Mouse (Mus musculus): Measurements from ENCODE around the gene B3galnt1.
"Not testable (repeated sequence)": the region's sequence is repeated elsewhere in the genome, so short reads cannot be mapped to it uniquely, and the experiment has no call there.

Gene B3galnt1

DNA sequence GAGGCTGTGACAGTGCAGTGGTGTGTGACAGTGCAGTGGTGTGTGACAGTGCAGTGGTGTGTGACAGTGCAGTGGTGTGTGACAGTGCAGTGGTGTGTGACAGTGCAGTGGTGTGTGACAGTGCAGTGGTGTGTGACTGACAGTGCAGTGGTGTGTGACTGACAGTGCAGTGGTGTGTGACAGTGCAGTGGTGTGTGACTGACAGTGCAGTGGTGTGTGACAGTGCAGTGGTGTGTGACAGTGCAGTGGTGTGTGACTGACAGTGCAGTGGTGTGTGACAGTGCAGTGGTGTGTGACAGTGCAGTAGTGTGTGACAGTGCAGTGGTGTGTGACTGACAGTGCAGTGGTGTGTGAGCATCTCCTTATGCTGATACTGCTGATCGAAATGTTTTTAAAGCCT is 33.2 kb downstream of the B3galnt1 start:
- in situ Hi-C loops (cut with MboI, MseI), result not testable (repeated sequence)

GRCm38 (mm10) chr3:69563406-69563805 is 35.4 kb downstream of the B3galnt1 start:
- in situ Hi-C loops (cut with MboI, MseI), result no loop called here

DNA sequence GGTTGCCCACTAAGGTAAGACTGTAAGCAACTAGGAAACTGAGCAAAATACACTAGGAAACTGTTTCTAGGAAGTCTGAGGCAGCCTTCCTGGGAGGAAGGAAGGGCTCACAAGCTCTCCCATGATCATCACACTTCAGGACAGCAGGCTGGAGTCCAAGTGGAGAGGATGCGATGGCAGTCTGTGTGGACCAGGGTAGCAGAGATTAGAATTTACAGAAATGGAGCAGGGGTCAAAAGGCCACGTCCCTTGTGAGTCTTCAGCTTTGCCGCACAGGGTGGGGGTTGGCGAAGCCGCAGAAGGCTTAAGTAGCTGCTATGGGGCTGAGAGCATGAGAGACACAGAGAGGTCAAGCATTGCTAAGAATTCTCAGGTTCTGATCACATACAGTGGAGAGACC is 37.1 kb downstream of the B3galnt1 start:
- in situ Hi-C loops (cut with MboI, MseI), result no loop called here

DNA sequence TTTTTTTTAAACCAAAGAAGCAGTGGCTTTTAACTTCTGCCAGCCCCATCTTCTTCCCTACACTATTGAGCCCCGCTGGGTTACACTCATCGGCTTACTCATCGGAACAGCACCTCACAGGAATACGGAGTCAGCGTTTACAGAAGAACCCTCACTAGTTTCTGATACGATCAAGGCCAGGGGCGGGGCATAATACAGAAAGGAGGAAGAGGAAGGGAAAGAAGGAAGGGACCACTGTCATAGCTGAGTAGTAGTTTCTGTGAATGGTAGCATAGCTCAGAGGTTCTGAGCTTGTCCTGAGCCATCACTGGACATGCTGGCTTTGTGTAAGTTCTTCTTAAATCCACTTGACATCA is 38.8 kb downstream of the B3galnt1 start:
- in situ Hi-C loops (cut with MboI, MseI), result no loop called here

DNA sequence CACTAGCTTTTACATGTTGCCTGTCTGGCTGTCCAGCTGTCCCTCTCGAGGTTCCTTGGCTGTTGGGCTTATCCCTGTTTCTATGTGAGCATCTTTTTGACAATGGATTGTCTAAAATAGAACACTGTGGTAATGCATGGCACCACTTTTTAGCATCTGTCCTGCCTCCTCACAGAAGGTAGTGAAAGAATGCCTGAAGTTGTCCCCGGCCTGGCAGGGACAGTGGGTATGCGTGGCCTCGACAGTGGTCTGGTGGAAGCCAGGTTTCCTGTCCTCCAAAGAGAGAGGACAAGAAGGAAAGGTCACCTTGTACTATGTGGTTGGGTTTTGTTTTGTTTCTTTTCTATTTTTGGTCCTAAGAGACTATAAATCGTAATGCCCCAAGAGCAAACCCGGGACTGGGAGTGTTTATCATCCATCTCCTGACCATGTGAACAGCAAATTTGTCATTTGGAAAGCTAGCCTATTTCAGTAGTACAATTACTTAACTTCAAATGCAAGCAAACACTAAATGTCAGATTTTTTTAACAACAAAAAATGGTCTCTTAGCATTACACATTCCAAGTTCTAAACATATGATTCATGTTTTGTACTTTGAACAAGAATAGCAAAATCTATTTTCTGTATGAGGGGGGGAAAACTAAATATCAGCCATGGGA is 39.3 kb downstream of the B3galnt1 start:
- in situ Hi-C loops (cut with MboI, MseI), result no loop called here

- in situ Hi-C loops (cut with MboI, MseI), result no loop called here
Observed at GRCm38 (mm10) chr3:69556092-69556778, 42.5 kb downstream of the B3galnt1 start.

GRCm38 (mm10) chr3:69555511-69555910 is 43.2 kb downstream of the B3galnt1 start:
- in situ Hi-C loops (cut with MboI, MseI), result no loop called here

- in situ Hi-C loops (cut with MboI, MseI), result no loop called here
Observed at GRCm38 (mm10) chr3:69549602-69550001, 49.2 kb downstream of the B3galnt1 start.

GRCm38 (mm10) chr3:69548704-69549455 is 49.9 kb downstream of the B3galnt1 start:
- in situ Hi-C loops (cut with MboI, MseI), result no loop called here

DNA sequence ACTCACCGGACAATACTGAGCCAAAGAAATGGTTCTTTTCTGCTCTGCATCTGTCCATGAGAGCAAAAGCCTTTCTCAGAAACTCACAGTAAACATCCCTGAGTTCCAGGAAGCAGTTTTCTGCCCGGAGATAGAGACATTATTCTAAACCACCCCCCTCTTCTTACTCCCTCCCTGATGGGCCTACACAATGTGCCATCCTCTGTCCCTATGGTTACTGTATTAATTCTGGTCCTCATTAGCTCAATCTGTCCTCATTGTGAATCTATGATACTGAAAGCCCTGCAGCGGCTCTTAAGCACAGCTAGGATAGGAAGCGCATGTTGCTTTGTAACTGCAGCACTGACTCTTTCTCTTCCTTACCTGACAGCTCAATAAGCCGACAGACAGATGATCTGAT is 53.7 kb downstream of the B3galnt1 start:
- in situ Hi-C loops (cut with MboI, MseI), result no loop called here

DNA sequence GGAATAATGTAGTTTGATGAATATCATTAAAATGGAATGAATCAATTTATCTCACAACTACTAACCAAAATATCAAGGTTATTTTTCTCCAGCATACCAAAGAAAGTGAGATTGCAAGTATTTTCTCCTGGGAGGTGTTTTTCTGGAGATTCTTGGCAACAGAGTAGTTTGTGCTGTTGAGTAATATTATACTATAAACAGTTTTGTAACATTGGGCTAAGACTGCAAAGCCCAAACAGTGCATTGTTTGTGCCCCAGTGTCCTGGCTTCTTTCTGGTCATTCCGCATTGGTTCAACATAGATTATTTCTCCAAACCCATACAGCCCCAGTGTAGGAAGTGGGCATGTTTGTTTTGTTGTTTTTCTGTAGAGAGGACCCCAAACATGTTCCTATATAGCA is 55.0 kb downstream of the B3galnt1 start:
- in situ Hi-C loops (cut with MboI, MseI), result no loop called here

DNA sequence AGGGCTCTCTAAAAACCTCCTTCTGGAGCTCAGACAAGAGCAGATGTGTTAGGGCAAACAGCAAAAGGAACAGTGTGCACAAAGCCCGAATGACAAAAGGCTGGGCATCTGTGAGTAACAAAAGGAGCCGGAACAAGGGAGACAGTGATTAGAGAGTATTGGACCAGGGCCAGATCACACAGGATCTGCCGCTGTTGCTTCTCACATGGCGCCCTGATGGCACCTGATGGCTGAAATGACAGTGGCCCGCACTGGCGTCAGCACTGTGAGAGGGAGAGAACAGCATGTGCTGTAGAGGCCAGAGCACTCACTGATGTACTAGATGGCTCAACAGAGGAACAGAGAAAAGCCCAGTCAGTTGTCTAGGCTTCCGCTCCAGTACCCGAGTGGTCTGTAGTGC is 55.8 kb downstream of the B3galnt1 start:
- in situ Hi-C loops (cut with MboI, MseI), result no loop called here

DNA sequence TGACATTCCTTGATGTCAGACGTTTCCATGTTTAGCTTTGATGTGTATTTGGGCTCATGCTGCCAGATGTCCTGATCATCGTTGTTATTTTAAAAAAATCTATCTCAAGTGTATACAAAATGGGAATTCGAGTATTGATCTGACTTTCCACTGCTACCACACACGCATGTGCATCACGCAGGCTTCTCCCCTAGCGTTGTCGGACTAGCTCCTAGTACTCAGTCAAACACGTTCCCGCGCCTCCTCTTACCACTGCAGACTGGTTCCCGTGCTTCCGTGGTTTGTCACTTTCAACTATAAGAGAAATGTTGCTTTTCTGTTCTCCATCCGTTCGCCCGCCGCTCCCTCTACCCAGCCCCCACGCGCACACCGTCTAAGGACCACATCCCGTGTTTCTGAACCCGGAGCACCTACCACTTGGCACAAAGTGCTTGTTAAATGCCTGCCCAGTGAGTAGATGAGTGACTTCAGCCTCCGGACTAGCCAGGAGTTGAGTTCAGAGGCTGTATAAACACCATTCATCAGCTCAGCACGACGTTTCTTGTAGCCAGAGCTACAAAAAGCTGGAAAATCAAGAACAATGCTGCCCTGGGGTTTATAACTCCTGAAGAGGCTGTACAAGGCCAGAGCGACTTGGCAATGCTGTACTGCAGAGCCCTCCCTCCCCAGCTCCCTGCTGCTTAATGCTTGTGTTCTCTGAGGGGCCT is 62.7 kb downstream of the B3galnt1 start:
- in situ Hi-C loops (cut with MboI, MseI), result no loop called here

DNA sequence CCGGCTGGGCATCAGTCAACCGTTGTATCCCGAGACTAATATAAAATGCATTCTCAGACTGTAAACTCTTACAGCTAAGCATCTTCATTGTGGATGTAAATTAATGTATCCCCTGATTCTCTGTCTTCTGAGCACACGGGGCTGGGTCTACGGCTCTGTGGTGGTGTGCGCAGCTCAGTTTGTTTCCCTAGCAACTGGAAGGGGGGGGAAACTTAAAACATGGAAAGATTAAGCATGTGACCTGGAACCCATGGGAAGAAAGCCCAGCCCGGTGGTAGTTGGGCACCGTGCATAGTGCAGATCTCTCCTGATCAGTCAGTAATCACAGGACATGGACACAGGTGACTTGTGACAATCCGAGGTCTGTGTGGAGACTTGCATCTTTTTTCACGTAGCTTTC is 63.3 kb downstream of the B3galnt1 start:
- in situ Hi-C loops (cut with MboI, MseI), result no loop called here

GRCm38 (mm10) chr3:69532687-69533086 is 66.1 kb downstream of the B3galnt1 start:
- in situ Hi-C loops (cut with MboI, MseI), result no loop called here

DNA sequence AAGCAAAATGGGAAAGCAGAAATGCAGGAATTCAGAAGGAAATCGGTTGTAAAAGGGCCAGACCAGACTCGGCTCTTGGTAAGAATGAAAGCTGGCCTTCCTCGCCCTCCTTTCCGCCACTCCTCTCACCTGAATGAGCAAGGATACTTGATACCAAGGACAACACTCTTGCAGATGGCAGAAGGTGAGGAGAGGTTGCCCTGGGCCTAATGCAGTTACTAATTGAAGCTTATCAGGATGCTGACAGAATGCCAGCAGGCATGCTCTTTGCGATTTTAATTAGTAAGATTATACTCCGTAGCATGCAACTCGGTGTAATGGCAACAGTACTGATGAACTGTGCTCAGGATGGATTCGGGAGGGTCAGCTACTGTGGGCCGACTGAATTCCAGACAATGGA is 67.2 kb downstream of the B3galnt1 start:
- in situ Hi-C loops (cut with MboI, MseI), result no loop called here

GRCm38 (mm10) chr3:69529576-69529975 is 69.2 kb downstream of the B3galnt1 start:
- in situ Hi-C loops (cut with MboI, MseI), result no loop called here

GRCm38 (mm10) chr3:69527384-69527783 is 71.4 kb downstream of the B3galnt1 start:
- in situ Hi-C loops (cut with MboI, MseI), result no loop called here

DNA sequence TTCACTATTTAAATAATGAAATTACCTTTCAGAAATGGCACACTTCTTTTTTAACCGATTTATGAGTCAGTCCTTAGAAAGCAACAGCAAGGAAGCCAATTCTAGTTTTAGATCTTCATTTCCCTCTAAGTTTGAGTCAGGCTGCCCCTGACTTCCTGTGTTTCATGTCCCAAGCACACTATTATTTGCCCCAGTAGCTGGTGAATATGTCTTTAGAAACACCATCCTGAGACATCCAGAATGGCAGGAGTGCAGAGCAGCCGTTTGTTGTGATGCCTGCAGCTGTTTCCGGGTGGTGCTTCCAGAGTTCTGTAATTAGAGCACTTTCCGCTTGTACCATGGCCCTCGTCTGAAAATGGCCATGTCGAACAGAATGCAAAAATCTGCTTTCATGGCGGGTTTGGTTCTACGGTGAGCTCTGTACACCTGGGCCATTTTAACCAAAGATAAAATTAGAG is 73.7 kb downstream of the B3galnt1 start:
- in situ Hi-C loops (cut with MboI, MseI), result no loop called here

DNA sequence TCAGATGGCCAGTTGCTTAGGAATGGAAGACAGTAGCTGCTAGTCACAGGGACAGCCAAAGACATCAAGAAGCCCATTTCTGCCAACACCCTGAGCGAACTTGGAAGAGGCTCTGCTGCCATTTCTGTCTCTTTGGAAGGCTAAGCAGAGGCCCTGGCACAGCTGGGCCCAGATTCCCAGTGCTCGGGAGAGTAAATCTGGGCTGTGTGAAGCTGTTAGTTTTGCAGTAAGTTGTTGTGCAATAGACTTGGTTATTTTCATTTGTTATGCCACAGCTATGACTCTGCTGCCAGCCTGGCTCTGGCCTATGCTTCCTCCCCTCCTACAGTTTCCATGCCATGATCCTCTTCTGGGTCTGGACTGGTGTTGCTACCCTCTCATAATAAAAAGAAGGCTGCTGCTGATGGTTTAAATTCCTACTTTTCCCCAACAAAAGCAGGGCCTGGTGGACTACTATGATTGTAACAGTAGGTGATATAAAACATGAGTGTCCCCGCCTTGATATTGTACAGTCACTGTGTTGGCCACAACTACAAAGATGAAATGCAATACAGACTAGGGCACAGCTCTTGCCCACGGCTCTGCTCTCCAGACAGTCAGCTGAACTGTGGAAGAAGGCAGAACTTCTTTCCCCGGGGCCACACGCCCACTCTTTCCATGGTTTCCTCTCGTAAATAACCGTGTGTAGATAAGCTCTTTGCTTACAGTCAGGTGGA is 74.2 kb downstream of the B3galnt1 start:
- in situ Hi-C loops (cut with MboI, MseI), result no loop called here

All from T-helper 1 cell (primary cell).